ENCODE assay signal across 8 mouse cellular contexts in genomic region chr4:96553133-96553819, GRCm38 (mm10). TPM values are rescaled to one million over a fixed set of nuclear protein-coding genes. Genes with fewer than 3 reads are reported as not detected.
DNase-seq lines count a peak whose midpoint lies in the region; ATAC-seq and TF ChIP-seq lines count a peak whose summit lies in the region.

Cyp2j6 (minus strand) TSS chr4:96553661.

- peak; percentile 15 to 22 for DNase-seq in adrenal gland, adult 18-20 months (ENCODE audit: low spot score in 2 of 2)
- peak; percentile 2 to 4 for DNase-seq in gastrocnemius, adult 8-10 months (ENCODE audit: low spot score in 2 of 2)
- DNase-seq in left cerebral cortex, adult 11 months (ENCODE audit: low spot score) = peak; percentile 17
- DNase-seq in lung, postnatal 14 days = peak; percentile 29
- DNase-seq in retina, postnatal 1 day = peak; percentile 84
- no peak for DNase-seq in MN1 (ENCODE audit: low spot score)

- no peak within 1 kb of the TSS for H3K27ac ChIP-seq in cortical plate, adult 2 months (ENCODE audit: insufficient read depth, low read length)
- peak within 1 kb of the TSS; percentile 67 for H3K27ac ChIP-seq in hindbrain, embryonic 15.5 days (replicated peaks)

- no peak for TF ChIP-seq CTCF in cortical plate, adult 2 months (IDR thresholded peaks at IDR 0.05; ENCODE audit: extremely low read depth, insufficient read depth, low read length)

- no peaks in the 10 kb centered on the region for H3K36me3 ChIP-seq in hindbrain, embryonic 15.5 days

- H3K4me2 ChIP-seq in hindbrain, embryonic 15.5 days = peak within 1 kb of the TSS; percentile 72

- peak within 1 kb of the TSS; percentile 94 for H3K4me3 ChIP-seq in cortical plate, adult 2 months (ENCODE audit: insufficient read depth, low read length)
- H3K4me3 ChIP-seq in hindbrain, embryonic 15.5 days = peak within 1 kb of the TSS; percentile 72

- H3K4me1 ChIP-seq in cortical plate, adult 2 months (ENCODE audit: control insufficient read depth, insufficient read depth, low read length) = no peaks in the 10 kb centered on the region
- 0 out of 2 replicates have a peak, but pooled peaks cover 8% of the 10 kb centered on the region for H3K4me1 ChIP-seq in hindbrain, embryonic 15.5 days (replicated peaks)

- WGBS in hindbrain, embryonic 15.5 days = 2% methylated on average over 16 of the region's 16 CpGs

- H3K27me3 ChIP-seq in hindbrain, embryonic 15.5 days = no peaks in the 10 kb centered on the region

- H3K9ac ChIP-seq in hindbrain, embryonic 15.5 days = peak within 1 kb of the TSS; percentile 64

- peak; percentile 87; the same call in 1 of the 2 replicates for TF ChIP-seq POLR2A in cortical plate, adult 2 months (IDR thresholded peaks at IDR 0.05; ENCODE audit: extremely low read depth, insufficient read depth, low read length)

- ATAC-seq in hindbrain, embryonic 15.5 days (ENCODE audit: low FRiP score, low read depth) = peak; percentile 96

- H3K9me3 ChIP-seq in hindbrain, embryonic 15.5 days = no peaks in the 10 kb centered on the region

RNA-seq across cellular contexts. Expression of gene Cyp2j6, which starts in this region (rescaled TPM):
- total RNA-seq in adrenal gland, adult 18-20 months (2021) = 1 to 10 TPM; 4.4 to 6.0 TPM
- polyA plus RNA-seq in cortical plate, adult 2 months (2012; rRNA removed) = 14.3 and 14.5 TPM in 2 replicates
- 1 to 10 TPM in 2 of 4 experiments, under 1 TPM in 2; 0.77 to 1.4 (median 1.0) TPM for total RNA-seq in gastrocnemius, adult 8-10 months (2022)
- 5.2 and 6.2 TPM in 2 replicates for polyA plus RNA-seq in hindbrain, embryonic 15.5 days (2015; fragmentation: Nextera tagmentation; extraction: Ambion mirVana)
